Mouse (Mus musculus): Measurements from ENCODE around the gene G6pd2.

G6pd2 gene

DNA sequence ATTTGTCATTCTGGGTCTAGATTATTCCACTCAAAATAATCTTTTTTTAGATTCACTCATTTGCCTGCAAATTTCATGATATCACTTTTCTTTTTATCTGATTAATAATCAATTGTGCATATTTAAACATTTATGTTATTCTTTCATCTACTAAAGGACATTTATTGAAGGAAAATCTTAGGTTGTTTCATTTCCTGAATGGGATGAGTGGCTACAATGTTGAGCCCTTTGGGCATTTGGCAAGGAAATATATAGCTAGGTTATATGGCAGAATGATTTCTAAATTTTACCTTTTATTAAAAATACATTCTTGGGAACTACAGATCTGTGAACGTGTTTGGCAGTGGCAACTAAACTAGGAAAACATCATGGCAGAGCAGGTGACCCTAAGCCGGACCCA lies at the start of gene G6pd2:
G6pd2 (plus strand) TSS at position 301 of the 400 bp plus-strand sequence.
- DNase-seq (ENCODE audit: low spot score): no peak

DNA sequence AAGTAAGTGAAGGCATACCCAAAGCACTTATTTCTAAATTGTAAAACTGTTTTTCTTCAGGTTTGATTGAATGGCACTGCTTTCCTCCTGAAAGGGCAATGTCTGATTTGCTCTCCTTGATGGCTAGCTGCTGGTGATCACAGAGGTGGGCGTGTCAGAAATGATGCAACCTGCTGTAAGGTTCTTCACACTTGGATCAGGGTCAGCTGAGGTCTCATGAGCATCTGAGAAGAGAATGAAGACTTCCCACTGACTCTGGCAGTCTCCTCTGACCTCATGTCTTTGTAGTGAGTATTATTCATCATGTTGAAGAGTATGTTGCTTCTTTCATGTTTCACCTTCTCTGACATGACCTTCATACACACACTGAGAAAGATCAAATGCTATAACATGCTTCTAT lies 44.4 kb upstream of the G6pd2 start:
- DNase-seq (ENCODE audit: low spot score): no peak

DNA sequence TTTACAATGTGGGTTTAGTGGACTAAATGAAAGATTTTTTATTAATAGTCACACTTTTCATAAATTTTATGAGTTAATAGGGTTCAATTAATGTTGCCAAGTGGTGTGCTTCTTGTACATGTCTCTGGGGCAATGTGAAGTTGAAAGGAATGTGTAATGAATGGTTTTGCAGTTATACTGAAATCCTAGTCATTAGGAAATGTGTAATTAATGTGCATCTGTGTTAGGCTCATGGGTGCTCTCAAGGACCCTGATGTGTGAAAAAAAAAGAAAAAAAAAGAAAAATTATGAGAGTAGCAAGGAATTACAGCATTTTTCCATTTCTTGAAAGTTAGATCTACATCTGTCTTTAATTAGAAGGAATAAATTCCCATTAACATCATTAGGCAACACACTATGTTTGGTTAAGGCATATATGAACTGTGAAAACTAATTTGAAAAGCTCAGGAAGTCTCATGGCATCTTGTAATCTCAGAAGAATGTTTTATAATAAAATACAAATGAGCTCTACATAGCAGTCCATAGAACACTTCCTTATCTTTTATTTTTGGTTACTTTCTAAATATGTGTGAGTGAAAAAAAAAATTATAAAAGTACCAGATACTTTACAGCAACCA lies 24.4 kb downstream of the G6pd2 start:
- DNase-seq (ENCODE audit: low spot score): no peak

DNA sequence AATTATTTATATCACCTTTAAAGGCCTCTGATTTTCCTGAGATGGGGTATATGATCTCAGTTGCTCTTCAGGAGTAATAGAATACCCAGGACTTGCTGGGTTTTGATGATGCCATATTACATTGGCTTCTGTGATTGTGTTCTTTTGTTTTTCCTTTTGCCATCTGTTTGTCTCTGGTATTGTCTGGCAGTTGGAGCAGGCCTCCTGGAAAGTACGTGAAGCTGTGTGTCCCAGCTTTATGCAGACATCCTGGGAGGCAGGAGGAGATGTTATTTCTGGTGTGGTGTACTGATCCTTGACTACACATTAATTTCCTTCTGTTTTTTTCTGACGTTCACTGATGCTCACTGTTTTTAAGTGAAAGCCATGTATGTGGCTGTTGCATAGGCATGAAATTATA lies 35.3 kb downstream of the G6pd2 start:
- no peak for DNase-seq (ENCODE audit: low spot score)

Measured in ovary, postnatal 36 days (tissue).